Mouse (Mus musculus): ENCODE measurements at regions not wholly inside any gene's neighbourhood (a gene's known extent, or its start where the extent isn't known, plus 50 kb on each side); places are given as distances from the start of the nearest gene placed in this dataset.

DNA sequence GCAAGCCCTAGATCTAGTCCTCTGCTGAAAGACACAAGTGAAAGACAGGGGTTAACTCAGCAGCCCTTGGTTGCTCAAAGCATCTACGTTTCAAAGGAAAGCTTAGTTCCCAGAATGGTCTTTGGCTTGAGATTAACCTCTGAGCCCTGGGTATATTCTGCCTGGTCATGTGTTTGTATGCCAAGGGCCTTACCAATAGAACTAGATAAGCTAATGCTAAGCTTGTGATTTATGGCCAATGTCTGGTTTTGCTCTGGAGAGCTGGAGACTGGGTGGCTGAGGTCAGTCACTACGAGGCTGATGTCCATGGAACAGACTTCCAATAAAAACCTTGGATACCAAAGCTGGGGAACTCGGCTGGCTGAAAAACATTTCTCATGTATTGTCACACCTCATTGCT, 58.1 kb upstream of the Ankrd55 start:
- Histone ChIP-seq H3K27ac (no peak overlapping the region), H3K4me3 (no peak overlapping the region)
- intact Hi-C loops (cut with DNase I), result no loop called here
- TF ChIP-seq CTCF (IDR thresholded peaks at IDR 0.05), result no peak
- no peak for DNase-seq (ENCODE audit: extremely low spot score in 1 of 2, low spot score in 2 of 2)

DNA sequence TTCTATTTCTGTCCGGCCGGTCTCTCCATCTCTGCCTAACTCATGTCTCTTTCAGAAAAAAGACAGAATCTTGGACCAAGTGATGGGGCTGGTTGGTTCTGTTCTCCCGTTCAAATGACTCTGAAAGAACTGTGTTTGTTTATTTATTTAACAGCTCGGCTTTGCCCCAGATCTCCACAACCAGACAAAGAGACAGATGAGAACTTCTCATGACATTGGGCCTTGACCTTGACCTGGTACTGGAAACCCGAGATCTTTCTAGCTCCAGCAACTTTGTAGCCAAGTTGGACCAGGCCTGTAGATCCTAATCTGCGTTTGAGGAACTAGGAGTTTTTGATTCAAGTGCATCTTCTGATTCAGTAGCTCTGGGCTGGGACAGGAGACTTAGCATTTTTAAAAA, 53.6 kb upstream of the Ankrd55 start:
- no peak for TF ChIP-seq CTCF (IDR thresholded peaks at IDR 0.05)
- Histone ChIP-seq H3K27ac (no peak overlapping the region), H3K4me3 (no peak overlapping the region)
- intact Hi-C loops (cut with DNase I), result no loop called here
- no peak for DNase-seq (ENCODE audit: extremely low spot score in 1 of 2, low spot score in 2 of 2)

DNA sequence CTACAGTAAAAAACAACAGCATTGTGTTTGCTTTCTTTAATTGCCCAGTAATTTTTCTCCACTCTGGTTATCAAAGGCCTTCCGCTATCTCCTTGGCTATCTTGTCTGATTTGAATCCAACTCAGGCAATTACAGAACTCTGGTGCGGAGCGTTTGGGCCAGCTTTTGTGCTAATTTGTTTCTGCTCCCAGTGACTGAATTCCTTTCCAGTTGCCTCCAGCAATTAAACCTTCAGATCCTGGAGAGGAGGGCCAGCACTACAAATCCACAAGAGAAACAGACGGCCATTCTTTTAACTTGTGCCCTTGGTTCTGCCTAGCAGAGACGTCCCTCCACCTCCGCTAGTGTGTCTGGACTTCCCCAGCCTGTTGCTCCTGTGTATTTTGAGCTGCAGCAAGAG, 51.3 kb upstream of the Ankrd55 start:
- TF ChIP-seq CTCF (IDR thresholded peaks at IDR 0.05), result no peak
- intact Hi-C loops (cut with DNase I), result no loop called here
- no peak for DNase-seq (ENCODE audit: extremely low spot score in 1 of 2, low spot score in 2 of 2)
- Histone ChIP-seq H3K4me3 (no peak overlapping the region), H3K27ac (no peak overlapping the region)

DNA sequence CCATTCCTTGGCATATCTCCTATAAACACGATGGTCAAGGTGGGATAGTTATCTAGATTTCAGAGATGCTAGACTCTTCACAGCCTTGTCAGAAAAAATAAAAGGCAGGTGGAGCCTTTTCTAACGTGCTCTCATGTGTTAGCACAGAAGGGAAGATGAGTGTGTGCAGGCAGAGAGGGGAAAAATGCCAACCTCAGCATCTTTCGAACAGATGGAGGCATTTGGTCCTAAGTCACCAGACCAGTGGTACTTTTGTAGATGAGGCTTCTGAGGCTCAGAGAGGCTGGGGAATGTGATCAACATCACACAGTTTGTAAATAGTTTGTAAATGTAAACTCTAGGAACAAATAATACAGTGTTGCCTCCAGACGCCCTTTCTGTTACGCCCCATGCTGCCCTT, 50.9 kb upstream of the Ankrd55 start:
- H3K27ac ChIP-seq, result no peak overlapping the region
- H3K4me3 ChIP-seq, result no peak overlapping the region
- intact Hi-C loops (cut with DNase I), result no loop called here
- no peak for DNase-seq (ENCODE audit: extremely low spot score in 1 of 2, low spot score in 2 of 2)
- no peak for TF ChIP-seq CTCF (IDR thresholded peaks at IDR 0.05)

DNA sequence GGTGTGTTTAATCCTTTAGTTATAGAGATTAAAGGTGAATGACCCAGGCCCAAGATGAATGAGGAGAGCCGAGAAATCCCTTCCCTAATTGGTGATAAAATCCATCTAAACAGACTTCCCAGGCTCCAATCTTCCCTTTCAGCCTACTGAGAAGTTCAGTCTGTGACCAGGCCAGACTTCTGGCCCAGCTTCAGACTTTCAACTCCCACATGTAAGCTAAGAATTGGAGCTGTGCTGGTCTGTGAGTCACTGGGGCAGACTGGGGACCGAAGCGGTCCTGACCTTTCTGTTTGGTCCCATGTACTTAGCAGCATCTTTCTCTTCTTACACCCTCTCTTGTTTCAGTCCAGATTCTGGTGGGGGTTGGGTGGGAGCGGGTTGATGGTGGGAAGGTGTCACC, 50.3 kb upstream of the Ankrd55 start:
- DNase-seq (ENCODE audit: extremely low spot score in 1 of 2, low spot score in 2 of 2), result no peak
- H3K4me3 ChIP-seq, result no peak overlapping the region
- H3K27ac ChIP-seq, result no peak overlapping the region
- intact Hi-C loops (cut with DNase I), result no loop called here
- no peak for TF ChIP-seq CTCF (IDR thresholded peaks at IDR 0.05)
